Mouse (Mus musculus): Measurements from ENCODE around the gene Zbtb12.

DNA sequence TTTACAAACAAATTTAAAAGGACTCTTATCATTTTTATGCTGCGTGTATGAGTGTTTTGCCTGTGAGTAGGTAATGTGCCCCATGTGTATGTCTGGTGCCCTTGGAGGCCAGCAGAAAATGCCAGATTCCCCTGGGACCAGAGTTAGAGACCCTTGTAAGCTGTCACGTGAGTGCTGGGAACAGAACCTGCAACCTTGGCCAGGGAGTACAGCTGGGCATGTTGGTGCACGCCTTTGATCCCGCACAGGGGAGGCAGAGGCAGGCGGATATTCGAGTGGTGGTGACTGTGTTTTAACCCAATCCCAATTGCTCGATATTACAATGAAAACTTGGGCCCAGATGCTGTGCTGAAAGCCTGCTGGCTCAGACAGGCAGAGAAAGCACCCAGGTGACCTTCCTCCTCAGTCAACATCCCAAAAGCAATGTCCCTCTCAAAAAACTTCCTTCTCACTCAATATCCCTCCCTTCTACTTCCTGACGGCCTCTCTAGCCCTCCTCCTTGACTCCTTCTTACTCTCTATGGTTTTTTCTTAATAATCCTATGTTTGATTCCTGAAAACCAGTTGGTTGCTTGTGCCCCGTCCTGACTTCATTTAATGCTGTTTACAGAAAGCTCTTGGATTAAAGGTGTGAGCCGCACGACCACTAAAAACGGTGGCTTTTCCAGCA, 10.9 kb downstream of the Zbtb12 start:
- TF ChIP-seq CTCF (IDR thresholded peaks at IDR 0.05; ENCODE audit: low read depth) (no peak), EP300 (IDR thresholded peaks at IDR 0.05; ENCODE audit: low read depth) (no peak)

All from liver, postnatal 0 days (tissue).